Mouse (Mus musculus): ENCODE data around the gene Ccr8.
"Not testable (repeated sequence)": the region's sequence is repeated elsewhere in the genome, so short reads cannot be mapped to it uniquely, and the experiment has no call there.

Gene Ccr8

DNA sequence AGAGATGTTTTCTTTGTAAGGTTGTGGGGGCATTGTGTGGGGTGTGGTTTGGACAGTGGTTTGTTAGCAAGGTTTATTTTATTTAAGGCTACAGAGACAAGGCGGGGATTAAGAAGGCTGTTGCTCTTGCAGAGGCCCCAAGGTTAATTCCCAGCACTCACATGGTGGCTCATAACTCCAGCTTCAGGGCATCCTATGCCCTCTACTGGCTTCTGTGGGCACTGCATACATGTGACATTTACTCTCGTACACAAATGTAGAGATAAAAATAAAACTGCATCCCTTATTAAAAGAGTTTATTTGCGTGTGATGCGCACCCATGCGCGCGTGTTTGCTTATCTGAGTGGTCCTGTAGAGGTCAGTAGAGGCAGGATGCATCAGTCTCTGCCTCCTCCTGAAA lies 2.8 kb upstream of the Ccr8 start:
- DNase-seq (ENCODE audit: low spot score in 2 of 2) = no peak

DNA sequence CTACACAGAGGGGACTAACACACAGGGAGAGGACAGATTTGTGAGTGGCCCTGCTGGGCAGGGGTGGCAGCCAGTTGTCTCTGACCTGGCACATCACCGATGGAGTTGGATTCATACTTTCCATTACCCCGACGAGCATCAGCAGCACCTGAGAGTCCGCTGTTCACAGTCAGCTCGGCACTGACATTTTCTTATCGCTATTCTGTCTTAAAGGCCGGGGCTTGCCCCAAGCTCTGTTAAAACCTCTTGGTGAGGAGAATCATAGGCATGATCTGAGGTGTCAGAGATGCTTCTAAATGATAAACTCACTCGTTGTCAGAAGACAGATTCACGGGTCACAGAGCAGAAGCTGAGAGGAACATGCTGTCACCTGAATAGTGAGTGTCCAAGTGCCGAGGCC lies 828 bp upstream of the Ccr8 start:
- DNase-seq (ENCODE audit: low spot score in 2 of 2) = no peak

DNA sequence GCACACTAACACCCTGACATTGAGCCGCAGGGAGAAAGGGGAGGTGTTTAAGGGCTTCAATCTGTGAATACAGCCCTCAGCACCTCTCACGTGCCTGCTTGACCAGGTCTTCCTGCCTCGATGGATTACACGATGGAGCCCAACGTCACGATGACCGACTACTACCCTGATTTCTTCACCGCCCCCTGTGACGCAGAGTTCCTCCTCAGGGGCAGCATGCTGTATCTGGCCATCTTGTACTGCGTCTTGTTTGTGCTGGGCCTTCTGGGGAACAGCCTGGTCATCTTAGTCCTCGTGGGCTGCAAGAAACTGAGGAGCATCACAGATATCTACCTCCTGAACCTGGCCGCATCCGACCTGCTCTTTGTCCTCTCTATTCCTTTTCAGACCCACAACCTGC lies 1.8 kb downstream of the Ccr8 start:
- DNase-seq (ENCODE audit: low spot score in 2 of 2) = no peak

DNA sequence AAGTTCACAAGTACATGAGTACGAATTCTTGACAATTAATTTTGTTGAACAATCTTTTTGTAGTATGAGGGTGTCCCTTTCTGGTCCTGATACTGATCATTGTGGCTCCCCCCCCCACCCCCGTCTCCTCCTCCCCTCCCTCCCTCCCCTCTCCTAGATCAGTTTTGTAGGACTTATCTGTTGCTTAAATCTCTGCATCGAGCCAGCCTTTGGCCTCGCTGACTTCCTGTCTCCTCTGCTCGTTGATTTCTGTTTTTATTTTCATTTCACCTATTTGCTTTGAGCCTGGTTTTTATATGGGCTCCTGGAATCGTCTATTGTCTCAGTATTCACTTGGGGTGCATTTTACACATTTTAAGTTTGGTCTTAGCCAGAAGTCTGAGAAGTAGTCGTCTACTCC lies 4.0 kb downstream of the Ccr8 start:
- DNase-seq (ENCODE audit: low spot score in 2 of 2) = no peak

DNA sequence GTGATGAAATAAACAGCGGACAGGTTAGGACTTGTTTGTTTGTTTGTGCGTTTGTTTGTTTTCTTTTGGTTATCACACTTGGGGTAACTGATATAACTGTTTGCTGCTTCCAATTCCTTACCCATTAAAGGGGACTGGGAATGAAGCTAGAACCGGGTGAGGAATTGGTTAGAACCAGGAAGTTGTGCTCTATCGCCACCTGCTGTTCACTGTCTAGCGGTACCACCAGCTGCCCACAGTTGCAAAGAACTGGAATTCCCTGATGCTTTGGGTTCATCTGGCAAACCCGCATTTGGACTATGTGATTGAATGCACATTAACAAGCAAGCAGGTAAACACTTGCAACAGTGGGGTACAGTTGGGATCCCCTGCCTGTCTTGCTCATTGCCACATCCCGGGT lies 6.8 kb downstream of the Ccr8 start:
- peak; percentile 65 to 80 for DNase-seq (ENCODE audit: low spot score in 2 of 2)

DNA sequence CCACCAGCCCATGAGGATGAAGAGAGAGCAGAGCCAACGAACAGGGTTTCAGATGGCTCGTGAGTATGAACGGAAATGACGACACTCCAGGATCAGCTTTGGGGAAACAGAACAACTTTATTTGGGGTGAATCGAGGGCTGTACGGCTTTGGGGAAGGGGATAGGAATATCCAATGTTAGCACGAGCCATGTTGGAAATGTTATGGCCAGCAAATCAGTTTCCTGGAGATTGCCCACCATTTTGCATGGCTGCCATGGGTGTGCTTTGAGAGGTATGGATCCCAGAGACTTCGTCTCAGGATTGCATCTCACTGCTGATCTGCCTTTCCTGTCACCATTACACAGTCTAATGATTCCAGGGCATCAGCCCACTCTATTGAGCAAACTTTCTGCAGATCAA lies 7.4 kb downstream of the Ccr8 start:
- no peak for DNase-seq (ENCODE audit: low spot score in 2 of 2)

DNA sequence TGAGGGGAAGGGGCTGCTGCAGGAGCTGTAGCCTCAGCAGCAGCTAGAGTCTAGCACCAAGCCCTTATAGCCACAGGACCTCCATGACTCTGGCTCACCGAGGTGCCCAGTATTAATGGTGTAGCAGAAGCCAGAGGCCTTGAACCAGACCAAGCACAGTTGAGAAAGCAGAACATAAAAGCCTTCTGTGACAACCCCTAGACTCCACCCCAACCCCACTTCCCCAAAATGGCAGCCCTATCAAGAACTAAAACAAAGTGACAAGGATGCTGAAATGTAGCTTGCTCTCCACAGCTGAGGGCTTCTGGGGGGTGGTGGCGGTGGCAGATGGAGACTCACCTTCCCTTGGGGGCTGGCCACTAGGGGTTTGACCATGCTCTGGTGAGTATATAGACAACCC lies 9.3 kb downstream of the Ccr8 start:
- no peak for DNase-seq (ENCODE audit: low spot score in 2 of 2)

DNA sequence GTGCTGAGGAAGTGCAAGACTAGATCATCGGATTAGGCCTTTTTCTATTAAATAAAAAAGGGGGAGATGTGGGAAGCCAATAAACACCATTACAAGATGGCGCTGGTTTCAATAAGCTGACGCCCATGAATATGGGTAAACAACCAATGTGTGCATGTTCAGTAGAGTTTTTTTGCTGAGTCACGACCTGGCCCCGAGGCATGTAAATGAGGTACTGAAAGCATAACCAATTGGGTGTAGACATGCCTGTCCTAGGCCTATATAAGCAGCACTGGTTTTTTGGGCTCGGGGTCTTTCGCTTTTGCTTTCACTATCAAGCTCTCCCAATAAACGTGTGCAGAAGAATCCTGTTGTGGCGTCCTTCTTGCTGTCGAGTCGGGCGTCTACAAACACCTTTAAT lies 17.0 kb downstream of the Ccr8 start:
- not testable (repeated sequence) for DNase-seq (ENCODE audit: low spot score in 2 of 2)

DNA sequence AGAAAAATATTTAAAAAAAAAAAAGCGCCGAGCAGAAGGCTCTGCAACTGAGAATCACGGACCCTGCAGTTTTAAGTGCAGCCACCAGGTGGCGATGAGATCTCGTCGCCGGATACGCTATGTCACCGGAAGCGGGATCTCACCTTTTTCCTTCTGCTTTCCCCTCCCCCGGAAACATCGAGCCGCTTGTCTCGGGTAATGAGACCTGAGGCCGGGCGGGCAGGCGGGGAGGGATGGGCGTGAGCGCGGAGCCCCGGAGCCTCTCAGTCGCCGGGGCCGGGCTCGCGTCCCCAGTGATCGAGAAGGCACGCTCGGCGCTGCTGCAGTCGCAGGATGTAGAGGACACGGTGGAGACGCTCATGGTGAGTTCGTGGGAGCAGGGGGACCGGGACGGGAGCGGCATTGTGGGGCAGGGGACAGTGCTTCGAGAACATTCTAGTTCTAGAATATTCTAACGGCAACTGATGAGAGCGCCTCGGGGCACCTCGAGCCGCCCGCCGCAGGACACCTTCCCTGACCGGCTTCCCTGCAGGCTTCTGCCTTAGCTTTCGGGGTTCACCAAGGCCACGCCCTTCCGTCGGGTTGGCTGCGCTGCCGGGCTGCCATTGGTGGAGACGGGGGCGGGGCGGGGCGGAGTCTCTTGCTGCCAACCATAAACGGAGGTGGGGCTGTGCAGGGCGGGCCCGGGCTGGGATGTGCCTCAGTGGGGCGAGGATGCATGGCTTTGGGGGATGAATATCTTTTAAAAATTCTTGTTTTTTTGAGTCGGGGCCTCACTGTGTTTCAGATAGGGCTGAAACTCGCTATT lies 18.5 kb downstream of the Ccr8 start, which contains the start of gene Slc25a38:
TSS of gene Slc25a38 (plus strand) at position 164 of the 808 bp plus-strand sequence.
- DNase-seq (ENCODE audit: low spot score in 2 of 2) = peak; percentile 93 to 96

DNA sequence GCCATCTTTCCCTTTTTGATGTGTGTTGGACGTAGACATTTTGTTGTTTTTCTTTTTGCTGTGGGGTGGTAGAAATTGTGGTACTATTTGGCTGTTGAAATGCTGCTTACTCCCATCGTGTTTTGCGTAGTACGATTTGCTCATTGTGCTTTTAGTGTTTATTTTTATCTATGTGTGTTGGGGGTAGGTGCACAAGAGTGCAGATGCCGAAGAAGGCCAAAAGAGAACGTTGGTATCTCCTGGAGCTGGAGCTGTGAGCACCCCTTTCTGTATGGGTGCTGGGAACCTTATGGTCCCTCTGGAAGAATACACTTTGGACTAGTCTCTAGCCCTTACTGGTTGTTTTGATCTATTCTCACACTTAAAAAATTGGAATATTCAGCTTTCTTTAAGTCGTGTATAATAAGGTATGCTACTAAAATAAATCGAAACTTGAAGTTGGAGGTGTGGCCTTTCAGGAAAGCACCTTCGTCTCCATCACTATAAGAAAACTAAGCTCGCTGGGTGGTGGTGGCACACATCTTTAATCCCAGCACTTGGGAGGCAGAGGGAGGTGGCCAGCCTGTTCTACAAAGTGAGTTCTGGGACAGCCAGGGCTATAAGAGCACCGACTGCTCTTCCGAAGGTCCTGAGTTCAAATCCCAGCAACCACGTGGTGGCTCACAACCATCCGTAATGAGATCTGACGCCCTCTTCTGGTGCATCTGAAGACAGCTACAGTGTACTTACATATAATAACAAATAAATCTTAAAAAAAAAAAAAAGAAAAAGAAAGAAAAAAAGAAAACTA lies 19.4 kb downstream of the Ccr8 start:
- DNase-seq (ENCODE audit: low spot score in 2 of 2) = no peak

DNA sequence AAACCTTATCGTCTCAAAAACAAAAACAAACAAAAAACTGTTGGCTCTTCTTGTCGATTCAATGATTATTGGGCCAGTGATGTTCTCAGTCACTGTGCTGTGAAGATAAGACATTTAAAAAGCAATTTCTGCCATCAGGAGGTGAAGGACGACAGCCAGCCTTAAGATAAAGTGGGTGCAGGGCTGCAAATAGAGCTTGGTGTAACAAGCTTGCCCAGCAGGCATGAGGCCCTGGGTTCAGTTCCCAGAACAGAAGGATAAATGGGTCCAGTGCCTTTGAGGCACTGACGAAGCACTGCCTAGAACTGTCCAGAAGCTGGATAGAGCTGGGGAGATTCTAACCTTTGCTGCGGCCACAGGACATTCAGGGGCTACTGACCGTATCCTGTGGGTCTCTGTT lies 20.6 kb downstream of the Ccr8 start:
- no peak for DNase-seq (ENCODE audit: low spot score in 2 of 2)

DNA sequence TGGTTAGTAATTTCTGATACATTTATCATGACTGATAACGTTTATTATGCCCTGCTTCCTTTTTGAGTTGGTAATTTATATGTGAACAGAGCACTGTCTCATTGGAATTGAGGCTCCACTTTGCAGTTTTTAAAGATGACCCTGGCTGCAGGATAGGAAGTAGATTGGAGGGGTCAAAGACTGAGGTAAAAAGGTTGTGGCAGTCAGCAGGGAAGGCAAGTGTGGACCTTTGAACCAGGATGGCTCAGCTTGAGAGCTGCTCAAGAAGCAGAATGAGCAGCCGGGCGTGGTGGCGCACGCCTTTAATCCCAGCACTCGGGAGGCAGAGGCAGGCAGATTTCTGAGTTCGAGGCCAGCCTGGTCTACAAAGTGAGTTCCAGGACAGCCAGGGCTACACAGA lies 21.5 kb downstream of the Ccr8 start:
- no peak for DNase-seq (ENCODE audit: low spot score in 2 of 2)

DNA sequence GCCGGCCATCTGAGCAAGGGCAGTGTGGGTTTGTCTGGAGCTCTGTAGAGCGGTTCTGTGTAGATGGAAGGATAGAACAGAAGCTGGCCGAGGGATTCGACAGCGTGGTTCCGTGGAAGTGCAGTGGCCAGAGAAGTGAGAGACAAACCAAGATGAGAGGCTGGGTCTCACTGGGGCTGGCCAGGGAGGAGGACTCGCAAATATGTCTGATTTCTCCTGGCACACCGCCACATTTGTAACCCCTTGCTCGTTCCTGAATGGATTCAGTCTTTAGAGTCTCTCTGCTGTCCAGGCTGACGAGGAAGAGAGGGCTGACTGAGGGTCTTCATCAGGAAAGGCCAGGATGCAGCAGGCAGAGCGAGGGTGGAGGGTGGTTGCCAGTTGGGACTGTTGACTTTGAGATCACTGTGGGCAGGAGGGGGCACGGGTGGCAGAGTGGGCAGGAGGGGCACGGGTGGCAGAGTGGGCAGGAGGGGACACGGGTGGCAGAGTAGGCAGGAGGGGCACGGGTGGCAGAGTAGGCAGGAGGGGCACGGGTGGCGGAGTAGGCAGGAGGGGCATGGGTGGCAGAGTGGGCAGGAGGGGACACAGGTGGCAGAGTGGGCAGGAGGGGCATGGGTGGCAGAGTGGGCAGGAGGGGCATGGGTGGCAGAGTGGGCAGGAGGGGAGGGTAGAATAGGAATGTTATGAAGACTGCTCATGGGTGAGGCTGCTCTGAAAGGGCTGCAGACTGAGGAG lies 22.3 kb downstream of the Ccr8 start:
- no peak for DNase-seq (ENCODE audit: low spot score in 2 of 2)

DNA sequence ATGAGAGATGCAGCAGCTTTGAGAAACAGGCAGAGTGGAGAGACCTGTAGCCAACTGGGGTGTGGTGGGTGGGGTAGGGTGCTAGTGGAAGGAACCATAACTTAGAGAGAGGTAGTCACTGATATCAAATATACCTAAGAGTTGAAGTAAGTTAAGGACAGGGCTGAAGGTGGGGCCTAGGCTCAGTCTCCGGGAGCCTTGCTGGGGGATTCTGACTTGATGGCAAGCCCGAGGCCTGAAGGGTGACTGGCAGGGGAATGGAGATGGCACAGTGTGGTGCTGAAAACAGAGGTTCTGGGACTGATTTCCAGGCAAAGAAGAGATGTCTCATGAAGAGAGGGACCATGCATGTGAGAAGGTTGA lies 22.9 kb downstream of the Ccr8 start:
- DNase-seq (ENCODE audit: low spot score in 2 of 2) = no peak

DNA sequence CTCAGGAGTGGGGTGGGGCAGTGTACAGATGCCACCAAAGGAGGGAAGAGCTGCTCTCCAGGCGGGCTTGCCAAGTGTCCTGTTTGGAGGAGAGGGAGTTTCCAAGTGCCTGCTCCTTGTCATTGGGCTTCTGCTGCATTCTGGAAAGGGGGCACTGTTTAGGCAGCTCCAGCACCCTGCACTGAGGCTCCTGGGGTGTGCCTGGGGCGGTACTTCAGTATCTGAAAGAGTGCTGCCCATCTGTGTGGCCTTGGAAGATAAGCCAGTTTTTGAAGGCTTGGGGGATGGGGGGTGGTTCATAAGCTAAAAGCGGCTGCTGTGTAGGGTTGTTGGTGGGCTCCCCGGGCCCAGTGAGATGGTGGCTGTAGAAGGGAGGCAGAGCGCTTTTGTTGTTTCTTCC lies 23.7 kb downstream of the Ccr8 start:
- DNase-seq (ENCODE audit: low spot score in 2 of 2) = no peak

DNA sequence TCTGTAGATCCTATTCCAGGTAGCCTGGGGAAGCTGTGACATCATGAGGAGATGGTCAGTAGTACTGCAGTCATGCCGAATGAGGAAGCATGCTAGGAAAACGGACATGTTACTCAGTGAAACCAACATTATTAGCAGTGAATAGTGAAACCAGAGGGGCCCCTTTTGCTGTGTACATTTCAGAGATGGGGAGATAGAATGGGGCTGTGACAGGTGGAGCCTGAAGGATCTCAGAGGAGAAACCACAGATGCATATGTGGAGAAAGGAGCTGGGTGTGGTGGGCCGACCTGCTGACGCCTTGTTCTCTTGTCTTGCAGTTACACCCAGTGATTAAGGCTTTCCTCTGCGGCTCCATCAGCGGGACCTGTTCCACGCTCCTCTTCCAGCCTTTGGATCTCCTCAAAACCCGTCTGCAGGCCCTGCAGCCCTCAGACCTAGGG lies 24.3 kb downstream of the Ccr8 start:
- DNase-seq (ENCODE audit: low spot score in 2 of 2) = no peak

DNA sequence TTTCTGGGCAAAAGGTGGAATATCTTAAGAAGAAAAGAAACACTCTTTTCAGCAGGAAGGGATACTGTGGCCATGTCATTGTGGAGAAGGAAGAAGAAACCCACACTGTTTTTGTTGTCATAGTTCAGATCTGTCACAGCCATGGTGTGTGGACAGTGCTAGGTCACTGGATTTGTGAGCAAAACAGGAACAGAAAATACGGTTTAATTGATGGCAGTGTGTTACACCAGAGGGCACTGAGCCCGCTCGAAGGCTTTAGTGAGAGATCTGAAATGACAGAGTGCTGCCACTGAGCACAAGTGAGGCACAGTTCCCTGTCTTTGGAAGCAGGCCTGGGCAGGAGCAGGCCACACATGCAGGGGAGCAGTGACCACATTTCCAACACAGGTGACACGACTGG lies 26.3 kb downstream of the Ccr8 start:
- DNase-seq (ENCODE audit: low spot score in 2 of 2) = no peak

DNA sequence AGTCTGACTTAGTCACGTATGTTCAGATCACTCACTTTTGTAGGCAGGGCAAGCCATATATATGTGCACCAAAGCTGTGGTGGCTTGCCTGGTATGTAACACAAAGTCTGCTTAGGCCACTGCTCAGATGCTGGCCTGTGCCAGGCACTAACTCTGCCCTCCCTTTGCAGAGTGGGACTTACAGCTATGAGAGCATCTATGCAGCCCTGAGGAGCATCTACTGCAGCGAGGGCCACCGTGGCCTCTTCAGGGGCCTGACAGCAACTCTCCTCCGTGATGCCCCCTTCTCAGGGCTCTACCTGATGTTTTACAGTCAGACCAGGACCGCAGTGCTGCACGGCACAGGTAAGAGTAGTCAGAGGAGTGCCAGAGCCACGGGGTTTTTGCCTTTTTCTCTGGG lies 28.6 kb downstream of the Ccr8 start:
- no peak for DNase-seq (ENCODE audit: low spot score in 2 of 2)

DNA sequence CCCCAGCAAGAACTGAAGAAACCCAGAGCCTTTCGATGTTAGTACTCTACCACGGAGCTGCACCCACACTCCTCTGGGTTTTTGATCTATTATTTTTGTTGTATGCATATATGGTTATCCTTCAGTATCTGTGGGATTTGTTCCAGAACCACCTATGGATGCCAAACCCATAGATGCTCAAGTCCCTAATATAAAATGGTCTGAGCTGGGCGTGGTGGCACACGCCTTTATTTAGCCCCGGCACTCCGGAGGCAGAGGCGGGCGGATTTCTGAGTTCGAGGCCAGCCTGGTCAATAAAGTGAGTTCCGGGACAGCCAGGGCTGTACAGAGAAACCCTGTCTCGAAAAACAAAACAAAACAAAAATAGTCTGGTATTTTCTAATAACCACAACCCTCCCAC lies 35.0 kb downstream of the Ccr8 start:
- DNase-seq (ENCODE audit: low spot score in 2 of 2) = no peak

DNA sequence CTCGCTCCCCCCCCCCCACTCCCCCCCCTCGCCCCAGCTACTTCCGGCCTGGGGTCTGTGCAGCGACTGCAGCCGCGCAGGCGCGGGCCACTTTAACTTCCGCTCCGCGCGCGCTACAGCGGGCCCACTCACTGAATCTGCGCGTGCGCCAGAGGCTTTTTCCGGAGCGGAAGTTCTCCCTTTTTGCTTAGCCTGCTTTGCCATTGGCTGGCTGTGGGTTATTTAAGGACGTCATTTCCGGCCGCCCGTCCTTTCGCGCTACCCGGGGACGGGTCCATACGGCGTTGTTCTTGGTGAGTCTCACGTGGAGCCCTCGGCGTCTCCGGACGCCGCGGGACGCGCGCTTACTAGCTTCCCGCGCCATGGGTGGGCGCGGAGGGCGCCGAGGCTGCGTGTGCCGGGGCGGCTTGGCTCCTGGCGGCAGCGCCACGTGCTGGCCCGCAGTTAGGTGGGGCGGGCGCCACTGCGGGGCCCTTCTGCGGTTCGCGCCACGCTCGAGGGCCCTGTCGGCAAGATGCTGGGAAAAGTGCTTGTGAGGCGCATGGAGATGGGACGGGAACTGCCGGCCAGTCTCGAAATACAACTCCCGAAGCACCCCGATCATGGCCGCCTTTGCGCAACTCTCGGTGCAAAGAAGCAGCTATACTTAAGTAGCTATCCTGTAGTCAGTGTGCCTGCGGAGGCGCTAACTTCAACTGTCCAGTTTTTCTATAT lies 35.8 kb downstream of the Ccr8 start, which contains the start of gene Rpsa:
TSS of gene Rpsa (plus strand) at position 152 of the 714 bp plus-strand sequence.
- DNase-seq (ENCODE audit: low spot score in 2 of 2) = peak; percentile 95 to 97

DNA sequence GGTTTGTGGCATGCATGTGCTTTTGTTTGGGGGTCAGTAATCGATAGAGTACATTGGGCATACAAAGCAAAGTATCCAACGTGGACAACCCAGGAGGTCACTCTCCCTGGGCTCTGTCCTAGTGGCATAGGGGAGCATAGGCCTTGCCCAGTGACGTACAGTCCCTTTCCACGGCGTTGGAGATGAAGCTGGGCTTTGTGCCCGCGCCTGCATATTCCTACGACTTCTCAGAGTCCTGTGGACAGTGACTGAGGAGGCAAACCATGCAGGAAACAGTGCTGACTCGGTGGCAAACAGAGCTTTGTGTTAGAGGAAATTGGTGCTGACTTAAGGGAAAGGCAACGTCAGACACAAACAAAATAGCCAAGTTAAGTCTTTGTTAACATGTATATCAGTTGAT lies 37.4 kb downstream of the Ccr8 start:
- no peak for DNase-seq (ENCODE audit: low spot score in 2 of 2)

DNA sequence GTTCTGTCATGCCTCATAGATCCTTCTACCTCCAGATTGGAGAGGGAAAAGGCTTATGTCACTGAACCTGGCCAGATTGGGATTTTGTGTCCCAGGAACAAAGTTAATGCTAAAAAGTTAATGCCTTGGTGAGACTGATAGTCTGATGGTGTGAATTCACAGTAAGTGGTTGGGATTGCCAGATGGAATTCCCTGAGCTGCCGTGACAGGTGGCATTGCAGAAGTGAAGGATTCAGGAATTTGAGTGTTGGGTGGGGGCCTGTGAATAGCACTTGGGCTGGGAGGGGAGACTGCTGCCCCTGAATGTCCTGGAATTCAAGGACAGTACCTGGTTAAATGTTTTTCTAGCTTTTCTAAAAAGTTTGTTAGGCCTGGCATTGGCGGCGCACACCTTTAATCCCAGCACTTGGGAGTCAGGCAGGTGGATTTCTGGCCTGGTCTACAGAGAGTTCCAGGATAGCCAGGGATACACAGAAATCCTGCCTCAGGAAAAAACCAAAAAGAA lies 39.9 kb downstream of the Ccr8 start:
- DNase-seq (ENCODE audit: low spot score in 2 of 2) = no peak
